Mouse (Mus musculus) kidney, adult 2 months (tissue): ENCODE results near the gene Aqp9.
"Not testable (repeated sequence)": the region's sequence is repeated elsewhere in the genome, so short reads cannot be mapped to it uniquely, and the experiment has no call there.

Experiments
- CTCF ChIP-seq: fragments of 200-500 bp; conservative IDR thresholded peaks from 2 replicates; pipeline ENCODE4 v1.5.1; 2011; ENCODE audit warnings: low read depth, mild to moderate bottlenecking, control low read depth, low read length, moderate library complexity, mixed read lengths; ENCODE audit not compliant: insufficient read depth, insufficient read length
- POLR2A ChIP-seq: fragments of 200-500 bp; IDR thresholded peaks from one replicate; pipeline ENCODE4 v1.6.1; 2011; ENCODE audit warnings: low read depth, low read length, control low read depth

DNA sequence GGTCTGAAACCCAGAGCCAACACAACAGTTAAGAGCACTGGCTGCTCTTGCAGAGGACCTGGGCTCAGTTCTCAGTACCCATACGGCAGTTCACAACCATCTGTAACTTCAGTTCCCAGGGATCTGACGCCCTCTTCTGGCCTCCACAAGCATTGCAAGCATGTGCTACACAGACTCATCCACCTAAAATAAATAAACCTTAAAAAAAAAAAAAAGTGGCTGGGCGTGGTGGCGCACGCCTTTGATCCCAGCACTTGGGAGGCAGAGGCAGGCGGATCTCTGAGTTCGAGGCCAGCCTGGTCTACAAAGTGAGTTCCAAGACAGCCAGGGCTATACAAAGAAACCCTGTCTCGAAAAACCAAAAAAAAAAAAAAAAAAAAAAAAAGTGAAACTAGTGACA lies 45.4 kb downstream of the Aqp9 start:
- TF ChIP-seq POLR2A, CTCF: not testable (repeated sequence)
